Mouse (Mus musculus) brain, adult 2 months (tissue): Measurements from ENCODE around the gene Kalrn.

ENCODE experiments used
- DNase-seq: peaks from one replicate; pipeline ENCODE4 v3.0.0; 2011; ENCODE audit warnings: low read depth, low spot score

Kalrn gene

DNA sequence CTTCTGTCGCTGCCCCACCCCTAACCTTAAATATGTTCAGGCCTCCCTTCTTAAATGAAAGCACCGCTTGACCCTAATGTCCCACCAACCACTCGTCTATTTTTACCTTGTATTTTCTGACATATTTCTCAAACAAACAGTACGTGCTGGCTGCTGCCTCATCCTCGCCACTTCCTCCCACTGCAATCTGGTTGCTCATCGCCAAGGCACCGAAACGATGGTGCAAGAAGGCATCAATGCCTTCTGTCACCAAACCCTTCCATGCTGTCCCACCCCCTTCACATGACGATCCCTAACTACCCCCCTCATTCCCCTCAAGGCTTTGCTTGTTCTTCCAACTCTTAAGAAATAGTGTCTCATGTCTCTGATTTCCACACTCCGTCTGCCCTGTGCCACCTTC lies 69.1 kb downstream of the Kalrn start:
- peak; percentile 84 for DNase-seq

GRCm38 (mm10) chr16:34502110-34502509 lies 71.2 kb downstream of the Kalrn start:
- DNase-seq = no peak

- no peak for DNase-seq
Observed at GRCm38 (mm10) chr16:34494741-34495140, 78.6 kb downstream of the Kalrn start.

DNA sequence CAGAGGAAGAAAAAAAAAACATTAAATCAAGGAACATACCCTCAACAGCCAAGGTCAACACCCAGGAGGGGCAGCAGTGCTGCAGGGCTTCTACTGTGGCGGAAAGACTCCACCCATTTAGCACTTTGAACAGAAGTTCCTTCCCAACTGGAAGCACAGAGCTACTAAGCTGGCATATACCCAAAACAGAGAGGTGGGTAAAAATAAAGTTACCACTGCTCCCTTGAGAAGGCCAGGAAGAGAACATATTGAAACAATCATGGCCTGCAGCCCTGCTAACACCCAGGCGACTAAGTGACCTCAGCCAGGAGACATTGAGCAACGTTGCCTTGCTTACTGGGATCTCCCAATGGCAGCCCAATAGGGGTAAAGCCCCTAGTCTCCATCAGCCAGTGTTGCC lies 79.4 kb downstream of the Kalrn start:
- no peak for DNase-seq

DNA sequence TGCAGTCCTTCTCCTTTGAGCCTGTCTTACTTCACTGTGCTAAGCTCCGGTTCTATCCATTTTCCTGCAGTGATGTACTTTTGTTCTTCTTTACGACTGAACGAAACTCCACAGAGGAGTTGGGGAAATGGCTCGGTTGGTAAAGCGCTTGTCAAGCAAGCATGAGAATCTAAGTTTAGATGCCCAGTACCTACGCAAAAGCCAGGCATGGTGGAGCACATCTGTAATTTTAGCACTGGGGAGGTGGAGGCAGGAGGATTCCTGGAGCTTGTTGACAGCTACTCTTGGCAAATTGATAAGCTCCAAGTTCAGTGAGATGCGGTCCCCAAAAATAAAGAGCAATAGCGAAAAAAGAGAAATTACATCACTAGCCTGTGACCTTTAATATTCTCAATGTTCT lies 82.1 kb downstream of the Kalrn start:
- DNase-seq = peak; percentile 82

- DNase-seq = peak; percentile 88
Observed at GRCm38 (mm10) chr16:34490506-34490905, 82.8 kb downstream of the Kalrn start.

GRCm38 (mm10) chr16:34489805-34490325 lies 83.5 kb downstream of the Kalrn start:
- peak; percentile 65 for DNase-seq

- no peak for DNase-seq
Observed at GRCm38 (mm10) chr16:34487823-34488222, 85.5 kb downstream of the Kalrn start.

GRCm38 (mm10) chr16:34487268-34487667 lies 86.1 kb downstream of the Kalrn start:
- no peak for DNase-seq

GRCm38 (mm10) chr16:34485483-34485882 lies 87.8 kb downstream of the Kalrn start:
- DNase-seq = peak; percentile 63

- peak; percentile 54 for DNase-seq
Observed at GRCm38 (mm10) chr16:34484921-34485320, 88.4 kb downstream of the Kalrn start.

DNA sequence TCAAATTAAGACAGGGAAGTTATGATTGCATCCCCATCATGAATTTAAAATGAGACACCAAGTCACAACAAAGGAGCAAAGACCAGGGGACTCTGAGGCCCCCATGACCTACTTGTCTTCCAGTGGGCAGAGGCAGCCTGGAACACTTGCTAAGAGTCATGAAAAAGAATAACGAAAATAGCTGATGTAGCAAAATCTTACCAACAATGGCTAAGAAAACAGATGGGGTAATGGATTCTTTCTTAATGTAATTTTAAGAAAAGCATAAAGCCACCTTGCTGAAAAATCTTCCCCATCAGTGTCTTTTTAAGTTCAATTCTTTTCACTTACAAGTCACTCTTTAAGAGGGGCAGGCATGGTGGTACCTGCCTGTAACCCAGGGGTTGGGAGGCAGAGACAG lies 89.1 kb downstream of the Kalrn start:
- DNase-seq = no peak

GRCm38 (mm10) chr16:34483716-34484115 lies 89.6 kb downstream of the Kalrn start:
- DNase-seq = no peak

DNA sequence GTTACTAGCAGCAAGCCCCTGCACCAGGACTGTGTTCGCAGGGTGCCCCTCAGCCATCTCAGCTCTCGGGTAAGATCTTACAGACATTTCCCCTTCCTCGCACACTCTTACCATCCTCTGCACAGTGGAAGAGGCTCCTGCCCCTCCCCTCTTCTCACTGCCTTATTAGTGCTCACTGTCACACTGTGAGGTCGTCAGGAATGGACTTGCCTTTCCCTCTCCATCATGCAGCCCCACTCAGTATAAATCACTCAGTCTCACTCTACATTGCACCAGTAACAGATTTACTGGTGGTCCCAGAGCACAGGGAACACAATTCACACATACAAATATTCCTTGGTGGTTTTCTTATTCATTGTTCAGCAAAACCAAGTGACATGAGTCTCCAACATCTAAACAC lies 98.6 kb downstream of the Kalrn start:
- no peak for DNase-seq

- DNase-seq = peak; percentile 52
Observed at GRCm38 (mm10) chr16:34473891-34474290, 99.4 kb downstream of the Kalrn start.

DNA sequence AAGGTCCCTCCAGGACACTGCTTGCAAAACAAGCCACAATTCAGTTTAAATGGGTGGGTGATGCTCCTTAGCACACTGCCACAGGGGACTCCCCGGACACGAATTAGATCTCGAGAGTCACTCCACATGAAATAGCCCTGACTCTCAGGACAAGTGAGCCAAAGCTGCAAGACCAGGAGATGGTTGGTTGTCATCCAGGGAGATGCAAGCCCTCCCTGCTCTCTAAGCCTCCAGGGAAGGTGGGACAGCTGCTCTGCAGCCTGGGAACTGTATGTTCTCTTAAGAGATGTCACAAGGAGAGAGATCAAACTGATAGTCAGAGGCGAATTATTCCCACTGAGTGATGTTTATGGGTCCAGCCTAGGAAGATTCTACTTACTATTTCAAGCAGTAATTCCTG lies 101.9 kb downstream of the Kalrn start:
- no peak for DNase-seq

DNA sequence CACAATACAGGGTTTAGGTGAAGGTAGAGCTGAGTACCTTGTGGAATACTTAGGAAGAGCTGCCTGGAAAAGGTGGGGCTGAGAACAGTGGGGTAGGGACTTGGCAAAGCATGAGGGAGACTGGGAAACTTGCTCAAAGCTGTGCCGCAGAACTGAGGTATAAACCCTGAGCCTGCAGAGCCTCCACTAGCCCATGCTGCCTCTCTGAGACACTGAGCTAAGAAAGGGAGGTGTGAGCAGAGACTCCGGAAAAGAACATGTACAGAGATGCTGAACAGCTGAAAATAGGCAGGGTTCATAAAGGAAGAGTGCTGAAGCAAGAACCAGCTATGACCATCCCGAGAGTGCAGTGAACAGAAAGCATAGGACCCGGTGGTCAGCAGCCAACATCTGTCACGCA lies 103.0 kb downstream of the Kalrn start:
- peak; percentile 76 for DNase-seq

DNA sequence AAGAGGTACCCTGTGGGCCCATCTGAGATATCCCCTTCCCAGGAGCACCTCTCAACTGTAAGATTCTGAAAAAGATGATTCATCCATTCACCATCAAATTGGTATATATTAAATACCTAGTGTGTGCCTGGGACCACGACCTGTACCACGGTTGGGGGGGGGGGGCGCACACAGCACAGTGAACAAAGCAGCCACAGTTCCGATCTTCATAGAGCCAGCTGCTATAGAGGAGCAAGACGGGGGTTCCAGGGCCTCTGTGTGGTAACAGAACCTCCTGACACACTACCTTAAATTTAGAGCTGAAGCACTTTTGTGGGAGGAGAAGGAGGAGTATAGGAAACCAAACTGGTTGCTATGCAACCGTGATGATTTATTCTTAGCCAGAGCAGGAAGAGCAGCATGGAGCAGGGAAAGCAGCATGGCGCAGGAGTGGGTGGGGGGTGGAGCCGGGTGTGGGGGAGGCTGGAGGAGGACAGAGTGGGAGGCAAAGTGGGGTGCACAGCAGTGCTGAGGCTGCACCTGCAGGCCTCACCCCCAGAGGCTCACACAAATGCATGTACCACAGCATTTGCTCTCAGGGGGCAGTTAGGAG lies 104.0 kb downstream of the Kalrn start:
- DNase-seq = peak; percentile 95

DNA sequence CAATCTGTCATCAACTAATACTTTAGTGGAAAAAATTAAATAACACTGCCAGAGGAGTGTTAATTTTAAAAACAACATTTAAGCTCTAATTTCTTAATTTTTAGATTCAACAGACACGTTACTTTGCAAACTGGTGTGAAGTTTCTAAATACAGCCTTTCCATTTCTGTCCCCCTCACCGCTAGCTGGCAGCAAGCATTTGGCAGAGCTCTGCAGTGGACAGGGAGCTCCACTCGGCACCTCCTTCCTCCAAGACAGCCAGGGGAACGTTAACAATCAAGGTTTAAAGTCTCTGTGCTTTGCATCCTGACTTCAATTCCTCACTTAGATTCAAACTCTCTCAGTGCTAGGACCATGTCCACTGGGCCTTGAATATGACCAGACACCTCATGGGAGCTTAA lies 106.7 kb downstream of the Kalrn start:
- peak; percentile 71 for DNase-seq

DNA sequence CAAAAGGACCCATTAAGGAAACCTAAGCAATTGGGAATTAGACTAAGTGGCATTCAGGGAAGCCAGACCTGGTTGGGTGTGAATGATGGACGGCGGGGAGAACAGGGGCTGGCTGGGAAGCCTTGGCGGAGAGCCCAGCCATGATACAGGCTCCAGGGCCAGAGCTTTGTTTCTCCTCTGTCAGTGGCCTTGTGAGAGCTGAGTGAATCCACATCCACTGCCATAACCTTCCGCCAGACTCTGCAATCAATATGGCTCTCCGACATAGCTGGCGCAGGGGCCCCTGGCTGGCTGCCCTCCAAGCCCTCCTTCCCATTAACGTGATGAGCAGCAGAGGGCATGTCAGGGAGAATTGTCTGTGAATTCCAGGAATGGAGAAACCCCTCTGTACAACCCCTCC lies 117.0 kb downstream of the Kalrn start:
- no peak for DNase-seq

- DNase-seq = peak; percentile 40
Observed at GRCm38 (mm10) chr16:34445666-34446065, 127.7 kb downstream of the Kalrn start.

DNA sequence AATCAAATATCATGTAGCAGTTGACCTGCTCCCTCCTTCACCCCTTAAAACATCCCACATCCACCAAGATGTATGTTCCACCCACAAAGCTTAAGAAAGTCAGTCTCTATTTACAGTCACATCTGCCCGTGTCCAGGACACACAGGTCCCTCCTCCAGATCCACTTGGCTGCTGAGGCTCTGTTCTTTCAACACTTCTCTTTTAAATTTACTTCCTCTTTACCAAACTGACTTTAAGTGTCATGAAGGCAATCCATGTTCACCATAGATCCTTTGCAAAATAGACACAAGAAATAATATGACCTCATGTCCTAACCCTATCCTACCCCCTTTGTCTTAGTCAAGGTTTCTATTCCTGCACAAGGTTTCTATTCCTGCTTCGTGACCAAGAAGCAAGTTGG lies 131.6 kb downstream of the Kalrn start:
- DNase-seq = no peak

- peak; percentile 66 for DNase-seq
Observed at GRCm38 (mm10) chr16:34440994-34441414, 132.3 kb downstream of the Kalrn start.
